Mouse (Mus musculus): ENCODE data around the gene Bmt2.

Bmt2 gene

DNA sequence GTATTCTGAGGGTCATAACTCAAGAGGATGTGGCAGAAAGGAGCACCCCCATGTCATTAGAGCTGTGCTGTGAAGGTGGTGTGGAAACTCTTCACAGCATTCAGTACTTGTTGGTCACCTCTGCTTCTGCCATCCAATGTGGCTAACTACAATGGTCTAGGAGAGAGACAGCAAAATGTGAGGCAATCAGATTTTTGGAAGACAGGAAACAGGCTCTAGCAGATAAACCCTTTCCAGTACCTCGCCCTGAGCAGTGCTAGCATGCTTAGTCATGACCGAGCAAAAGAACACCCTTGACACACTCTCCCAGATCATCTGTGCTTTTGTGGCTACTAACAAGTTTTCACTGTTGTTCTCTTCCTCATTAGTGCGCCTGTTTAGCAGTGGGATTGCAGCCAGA is 60.7 kb downstream of the Bmt2 start:
- DNase-seq (ENCODE audit: extremely low spot score) = no peak

DNA sequence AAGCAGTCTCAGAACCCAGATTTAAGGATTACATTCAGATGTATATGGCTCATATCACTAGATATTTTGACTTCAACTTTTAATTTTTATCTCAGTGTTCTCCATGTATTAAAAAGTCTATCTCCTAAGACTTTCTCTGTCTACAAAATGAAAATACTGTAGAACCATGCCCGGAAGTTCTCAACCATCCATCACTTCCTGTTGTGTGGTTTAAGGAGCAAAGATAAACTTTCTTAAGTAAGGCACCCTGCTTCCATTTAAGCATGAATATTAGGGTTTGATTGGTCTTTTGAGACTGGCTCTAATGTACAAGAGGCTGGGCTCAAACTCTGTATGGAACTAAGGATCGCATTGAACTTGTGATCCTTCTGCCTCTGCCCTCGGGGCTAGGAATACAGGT is 63.2 kb downstream of the Bmt2 start:
- DNase-seq (ENCODE audit: extremely low spot score) = no peak

DNA sequence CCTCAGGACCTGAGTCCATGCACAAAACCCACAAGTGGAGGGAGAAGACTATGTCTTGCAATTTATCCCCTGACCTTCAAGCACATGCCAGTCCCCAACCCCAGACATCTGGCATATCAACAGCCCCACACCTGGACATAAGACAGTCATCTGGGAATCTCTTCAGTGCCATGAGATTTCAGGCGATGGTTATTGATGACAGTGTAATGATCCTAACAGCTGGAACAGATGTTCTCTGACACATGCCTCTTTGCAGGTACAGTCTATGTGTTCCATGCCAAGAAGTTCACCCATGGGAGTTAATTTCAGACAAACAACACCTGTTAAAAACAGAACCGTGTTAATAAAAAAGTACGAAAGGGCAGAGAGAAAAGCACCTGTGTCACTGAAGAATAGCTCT is 64.1 kb downstream of the Bmt2 start:
- DNase-seq (ENCODE audit: extremely low spot score) = no peak

DNA sequence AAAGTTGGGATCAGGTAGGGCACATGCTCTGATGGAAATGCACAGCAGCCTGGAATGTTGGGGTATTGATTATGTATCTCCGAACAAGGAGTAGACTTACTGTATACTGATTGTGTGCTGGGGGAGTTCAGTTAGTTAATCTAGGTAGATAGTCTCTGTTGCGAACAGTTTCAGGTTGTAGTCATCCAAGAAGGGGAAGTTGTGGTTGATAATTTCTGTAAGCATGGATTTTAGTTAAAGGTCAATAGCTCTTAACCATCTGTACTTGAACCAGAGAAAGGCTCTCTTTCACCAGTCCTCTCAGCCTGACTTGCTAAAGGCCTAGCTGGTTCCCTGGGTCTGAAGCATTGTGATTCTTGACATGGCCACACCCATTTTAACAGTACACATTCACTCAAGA is 66.9 kb downstream of the Bmt2 start:
- no peak for DNase-seq (ENCODE audit: extremely low spot score)

DNA sequence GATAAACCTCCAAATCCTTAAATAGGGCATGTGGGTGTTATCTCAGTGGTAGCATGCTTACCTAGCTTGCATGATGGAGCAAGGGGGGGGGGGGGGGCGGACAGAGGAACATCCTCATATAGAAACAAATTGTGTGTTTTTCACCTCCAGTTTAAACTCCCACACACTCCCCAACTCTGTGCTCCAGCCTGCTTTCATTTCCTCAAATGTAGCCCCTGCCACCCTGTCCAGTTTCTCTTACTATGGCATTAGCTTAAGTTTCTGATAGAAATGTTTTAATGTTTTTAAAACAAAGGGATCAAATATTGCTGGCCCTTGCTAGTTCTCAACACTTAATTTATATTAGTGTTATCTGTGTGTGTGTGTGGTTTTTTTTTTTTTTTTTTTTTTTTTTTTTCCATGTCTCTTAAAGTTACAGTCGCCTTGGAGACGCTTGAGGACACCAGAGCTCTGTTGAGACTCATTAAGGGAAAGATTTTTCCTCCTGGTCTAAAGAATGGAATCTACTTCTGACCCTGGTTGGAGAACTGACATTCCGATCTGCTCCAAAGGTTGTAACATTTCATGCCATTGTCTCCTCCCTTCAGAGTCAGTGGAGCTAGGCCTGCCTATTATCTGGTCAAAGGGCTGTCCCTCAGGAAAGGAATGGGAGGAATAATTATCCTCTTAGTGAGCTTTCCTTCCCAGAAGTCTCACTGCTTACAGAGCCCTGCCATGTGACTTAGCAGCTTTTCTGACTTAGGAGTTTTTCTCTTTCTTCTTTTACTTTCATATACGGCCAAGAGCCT is 68.2 kb downstream of the Bmt2 start:
- no peak for DNase-seq (ENCODE audit: extremely low spot score)

DNA sequence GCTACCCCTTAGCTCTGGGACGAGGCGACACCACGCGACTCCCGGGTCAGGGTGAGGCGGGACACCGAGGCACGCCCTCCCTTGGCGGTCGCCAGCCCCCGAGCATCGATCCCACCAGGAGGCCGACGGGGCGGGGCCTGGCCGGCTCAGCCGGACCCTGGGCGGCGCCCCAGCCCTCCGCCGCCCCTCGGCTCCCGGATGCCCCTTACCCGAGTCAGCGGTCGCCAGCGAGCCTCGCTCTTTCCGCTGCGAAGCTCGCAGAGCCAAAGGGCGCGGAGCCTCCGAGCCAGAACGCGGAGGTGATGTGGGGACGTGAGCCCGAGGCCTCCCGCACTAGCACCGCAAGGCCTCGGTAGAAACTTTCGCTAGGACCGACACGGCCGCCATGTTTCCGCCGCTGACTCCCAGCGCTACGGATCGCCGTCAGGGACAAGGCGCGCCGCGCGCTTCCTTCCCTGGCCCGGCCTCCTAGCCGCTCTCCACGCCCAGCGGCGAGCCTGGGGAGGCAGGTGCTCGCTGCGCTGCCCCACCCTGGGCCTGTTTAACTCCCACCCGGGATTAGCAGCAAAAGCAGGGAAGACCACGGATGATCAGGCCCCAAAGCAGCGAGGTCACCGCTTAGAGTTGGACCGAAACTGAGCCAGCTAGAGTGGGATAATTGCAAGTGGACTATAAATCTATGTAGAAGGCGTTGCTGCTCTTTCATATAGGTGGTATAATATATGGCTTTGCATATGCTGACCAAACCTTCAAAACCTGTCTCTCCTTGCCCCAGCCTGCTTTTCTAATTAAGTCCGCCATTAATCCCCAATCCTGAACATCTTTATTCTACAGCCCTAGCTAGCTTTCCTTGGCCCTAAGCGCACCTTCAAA is 69.9 kb downstream of the Bmt2 start, which contains the start of gene Tmem168:
Tmem168 (minus strand) TSS at position 480 of the 873 bp plus-strand sequence.
- DNase-seq (ENCODE audit: extremely low spot score) = peak; percentile 94

DNA sequence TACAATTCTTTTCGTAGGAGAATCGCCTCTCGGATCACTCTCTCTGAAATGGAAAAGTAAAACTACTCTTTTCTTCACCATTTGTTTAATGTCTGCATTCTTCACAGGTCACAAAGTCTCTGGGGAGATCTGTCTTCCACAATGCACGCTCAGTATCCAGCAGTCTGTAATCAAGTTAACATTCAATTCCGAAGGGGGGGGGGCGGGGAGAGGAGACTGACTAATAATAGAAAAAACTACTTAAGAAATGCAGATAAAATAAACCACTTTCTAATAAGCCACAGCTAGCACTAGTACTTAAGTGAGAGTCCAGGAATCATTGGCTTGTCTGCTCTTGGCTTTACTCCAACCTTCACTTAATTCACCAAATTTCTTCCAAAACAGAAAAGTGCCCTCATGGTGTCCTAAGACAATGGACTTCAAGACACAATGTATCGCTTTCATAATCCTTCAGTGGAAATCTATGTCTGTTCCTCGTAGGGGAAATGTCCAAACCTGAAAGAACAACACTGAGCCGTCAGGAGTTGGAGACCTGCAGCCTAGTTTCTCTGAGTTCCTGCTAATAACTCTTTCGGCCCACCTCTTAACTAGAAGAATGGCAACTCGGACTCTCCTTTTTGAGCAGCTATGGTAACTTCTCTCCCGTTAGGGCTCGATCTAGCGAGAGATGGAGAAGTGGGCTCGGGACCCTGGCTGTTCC is 70.7 kb downstream of the Bmt2 start:
- no peak for DNase-seq (ENCODE audit: extremely low spot score)

DNA sequence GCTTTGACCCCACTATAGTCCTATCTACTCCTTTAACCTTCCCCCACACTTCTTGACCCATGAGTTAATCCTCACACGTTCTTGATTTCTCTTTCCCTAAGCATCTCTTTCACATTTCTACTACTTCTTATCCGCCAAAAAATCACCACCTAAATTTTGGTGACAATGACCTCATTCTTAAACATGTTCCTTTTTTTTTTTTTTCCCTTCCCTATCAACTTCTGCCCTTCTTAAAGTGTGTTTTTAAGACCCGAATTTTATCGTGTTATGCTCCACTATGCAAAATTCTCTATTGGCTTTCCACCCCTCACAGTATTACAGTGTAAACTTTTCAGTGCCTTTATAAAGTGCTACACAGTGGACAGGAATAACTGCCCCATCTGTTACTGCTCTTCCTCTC is 71.4 kb downstream of the Bmt2 start:
- no peak for DNase-seq (ENCODE audit: extremely low spot score)

DNA sequence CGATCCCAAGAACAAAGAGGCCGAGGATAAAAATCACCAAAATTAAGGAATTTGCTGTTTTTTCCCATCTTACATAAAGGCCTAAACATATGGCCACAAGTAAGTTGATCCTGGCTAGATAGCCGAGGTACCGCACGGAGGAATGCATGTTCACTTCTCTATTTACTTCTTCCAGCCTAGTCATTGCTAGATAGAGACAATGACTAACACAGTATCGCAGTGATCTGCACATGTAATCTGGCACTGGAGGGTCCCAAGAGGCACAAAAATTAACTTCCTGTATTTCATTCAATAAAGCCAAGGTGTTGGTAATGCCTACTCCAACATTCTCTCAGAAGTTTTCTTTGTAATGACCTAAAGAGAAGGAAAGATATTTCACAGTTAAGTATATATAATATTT is 74.6 kb downstream of the Bmt2 start:
- DNase-seq (ENCODE audit: extremely low spot score) = no peak

DNA sequence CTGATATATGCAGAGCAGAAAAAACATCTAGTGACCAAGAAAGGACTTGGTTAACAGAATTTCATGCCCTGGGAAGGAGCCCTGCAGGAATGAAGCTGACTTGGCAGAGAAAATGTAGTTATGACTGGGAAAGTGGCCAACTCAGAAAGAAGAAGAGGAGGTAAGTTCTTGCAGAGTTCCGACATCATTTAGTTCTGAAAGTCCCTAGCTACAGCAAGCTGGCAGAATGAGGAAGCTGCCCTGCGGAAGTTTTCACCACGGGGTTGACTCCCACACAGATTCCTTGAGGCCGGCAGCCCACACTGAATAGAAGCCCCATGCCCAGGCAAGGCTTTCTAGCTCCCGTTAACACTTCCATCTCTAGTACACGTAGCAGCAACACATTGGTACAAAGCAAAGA is 76.2 kb downstream of the Bmt2 start:
- DNase-seq (ENCODE audit: extremely low spot score) = no peak

DNA sequence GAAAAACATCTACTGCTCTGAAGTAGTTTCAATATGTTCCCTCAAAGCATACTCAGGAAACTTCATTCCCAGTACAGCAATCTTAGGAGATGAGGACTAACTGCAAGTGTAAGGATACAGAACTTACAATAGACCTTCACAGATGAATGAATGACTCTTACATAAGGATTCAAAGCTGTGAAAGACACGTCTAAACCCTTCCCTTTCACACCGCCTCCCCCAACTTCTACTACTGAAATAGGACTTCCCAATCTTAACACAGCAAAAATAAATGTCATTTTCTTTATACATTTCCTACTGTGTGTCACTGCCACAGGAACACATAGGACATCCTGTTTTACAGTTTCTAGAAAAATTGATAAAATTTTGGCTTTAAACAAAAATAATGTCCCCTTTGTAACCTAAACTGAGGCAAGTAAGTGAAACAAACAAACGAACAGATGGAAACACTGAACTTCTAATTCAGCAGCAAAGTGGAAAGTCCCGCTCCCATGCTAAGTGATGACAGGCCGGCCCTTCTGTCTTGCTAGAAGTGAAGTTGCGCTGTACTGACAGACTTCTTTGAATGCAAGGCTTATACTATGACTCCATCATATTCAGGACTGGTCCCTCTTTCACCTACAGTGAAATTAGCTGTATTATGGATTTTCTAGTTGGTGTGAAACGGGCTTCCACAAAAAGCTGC is 79.4 kb downstream of the Bmt2 start:
- no peak for DNase-seq (ENCODE audit: extremely low spot score)

DNA sequence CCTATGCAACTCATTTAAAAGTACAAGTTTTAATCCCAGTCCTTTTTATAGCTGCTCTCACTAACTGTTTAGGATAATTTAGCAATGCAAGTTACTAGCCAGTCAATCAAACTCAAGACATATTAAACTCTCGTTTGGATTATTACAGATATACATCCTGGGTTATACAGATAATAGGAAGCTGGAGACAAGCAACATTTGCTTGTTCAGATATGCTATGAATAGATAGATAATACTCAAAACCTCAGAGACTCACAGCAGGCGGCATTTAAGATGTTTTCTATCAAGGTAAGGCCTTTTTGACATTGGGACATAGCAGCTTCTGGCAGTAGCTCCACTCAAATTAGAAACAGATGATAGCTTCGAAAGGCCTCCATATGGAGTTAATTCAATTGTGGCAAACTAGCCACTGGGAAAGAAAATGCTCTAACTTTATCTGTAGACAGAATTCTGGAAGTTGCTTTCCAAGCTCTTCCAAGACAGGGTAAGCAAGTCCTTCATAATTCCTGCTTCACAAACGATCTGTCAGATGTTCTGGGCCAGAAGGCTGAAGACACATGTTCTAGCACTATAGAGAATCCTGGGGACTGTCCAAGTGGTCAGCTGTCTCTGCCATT is 84.9 kb downstream of the Bmt2 start:
- no peak for DNase-seq (ENCODE audit: extremely low spot score)

DNA sequence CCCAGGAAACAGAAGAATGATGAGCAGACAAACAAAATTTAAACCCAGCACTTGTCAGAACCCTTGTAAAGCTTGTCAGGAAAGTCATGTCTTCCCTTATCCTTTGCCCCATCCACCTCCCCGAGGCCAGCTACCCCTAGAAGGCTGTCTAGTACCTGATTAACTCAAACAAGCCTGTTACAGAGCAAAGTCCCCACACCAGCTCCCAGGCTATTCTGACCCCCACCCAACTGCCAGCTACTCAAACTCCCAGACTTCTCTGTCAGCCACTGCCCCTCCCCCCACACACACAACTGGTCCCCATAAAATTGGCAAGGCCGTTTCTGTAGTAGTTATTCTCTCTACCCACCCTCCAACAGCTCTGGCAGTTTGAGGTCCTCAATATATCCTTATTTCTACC is 91.2 kb downstream of the Bmt2 start:
- DNase-seq (ENCODE audit: extremely low spot score) = no peak

DNA sequence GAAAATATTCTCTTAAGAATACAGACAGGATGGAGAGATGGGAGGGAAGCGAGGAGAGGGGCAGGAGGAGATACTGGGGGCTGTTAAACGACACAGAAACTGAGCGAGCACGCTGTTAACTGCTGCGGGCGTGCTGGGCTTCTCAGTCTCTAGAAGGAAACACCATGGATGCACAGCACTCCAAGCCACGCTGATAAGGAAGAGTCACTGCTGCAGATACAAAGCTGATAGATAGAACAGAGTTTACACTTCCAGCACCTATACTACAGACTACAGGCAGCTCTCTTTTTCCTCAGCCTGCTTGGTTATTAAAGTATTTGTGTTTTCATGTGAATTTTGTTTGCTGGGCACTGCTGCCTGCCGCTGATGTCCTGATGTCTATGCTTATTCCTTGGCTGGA is 91.6 kb downstream of the Bmt2 start:
- DNase-seq (ENCODE audit: extremely low spot score) = no peak

DNA sequence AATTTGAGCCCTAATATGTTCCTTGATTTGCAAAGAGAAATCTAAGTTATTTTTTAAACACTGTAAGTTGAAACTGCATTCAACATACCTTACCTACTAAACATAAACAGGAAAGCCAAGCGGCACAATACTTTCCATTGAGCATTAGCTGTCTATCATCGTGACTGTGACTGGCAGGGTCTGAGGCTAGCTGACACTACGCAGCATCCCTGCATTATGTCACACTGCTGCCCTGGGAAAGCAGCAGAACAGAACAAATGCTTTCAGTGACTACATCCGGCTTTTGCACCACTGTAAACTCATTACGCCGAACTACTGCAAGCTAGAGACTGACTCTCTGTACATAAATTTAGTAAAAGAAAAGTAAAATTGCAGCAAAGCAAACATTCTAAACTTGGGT is 93.0 kb downstream of the Bmt2 start:
- DNase-seq (ENCODE audit: extremely low spot score) = no peak

DNA sequence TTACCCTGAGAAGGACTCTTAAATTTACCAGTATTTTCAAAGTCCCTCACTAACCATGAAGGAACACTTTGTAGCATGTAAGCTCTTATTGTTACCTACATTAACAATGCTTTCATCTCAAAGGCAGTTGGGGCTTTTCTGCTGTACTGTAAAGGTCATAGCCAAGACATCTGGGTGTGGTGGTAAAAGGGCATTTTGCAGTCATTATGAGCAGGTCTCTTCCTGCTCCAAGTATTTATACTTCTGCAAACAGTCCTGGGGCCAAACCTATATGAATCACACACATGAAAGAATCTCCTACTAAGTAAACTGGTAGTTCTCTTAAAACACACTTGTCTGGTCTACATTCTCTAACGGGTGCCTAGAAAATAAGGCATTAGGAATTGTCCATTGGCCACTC is 95.7 kb downstream of the Bmt2 start:
- DNase-seq (ENCODE audit: extremely low spot score) = no peak
